Mouse (Mus musculus): Measurements from ENCODE around the gene Rps11.
"Not testable (repeated sequence)": the region's sequence is repeated elsewhere in the genome, so short reads cannot be mapped to it uniquely, and the experiment has no call there.

Rps11 gene

DNA sequence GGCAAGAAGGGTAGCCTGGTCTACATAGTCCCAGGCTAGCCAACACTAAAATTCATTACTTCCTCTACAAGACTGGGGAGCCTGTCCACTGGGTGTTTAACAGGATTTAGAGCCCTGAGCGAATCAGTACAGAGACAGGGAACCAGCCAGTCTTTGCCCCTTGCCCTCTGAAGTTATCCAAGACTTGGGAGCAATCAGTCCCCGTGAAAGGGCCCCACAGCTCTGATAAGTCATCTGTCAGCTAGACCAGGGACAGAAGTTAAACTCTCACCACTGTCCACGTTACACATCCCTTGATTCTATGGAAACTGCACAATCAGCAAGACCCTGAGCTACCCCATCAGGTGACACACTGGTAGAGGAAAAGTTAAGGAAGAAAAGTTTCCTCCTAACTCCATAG lies 11.7 kb downstream of the Rps11 start:
- in situ Hi-C loops (cut with MboI, MseI) = loop anchor here (10.0 kb wide), 1 partner anchor 728 kb away; the partner anchor contains the start of genes 1700008O03Rik and Syt3

- in situ Hi-C loops (cut with MboI, MseI) = loop anchor here (10.0 kb wide), 1 partner anchor 727 kb away; the partner anchor contains the start of genes 1700008O03Rik and Syt3
These were observed 12.3 kb downstream of the Rps11 start for GRCm38 (mm10) chr7:45111940-45112339.

DNA sequence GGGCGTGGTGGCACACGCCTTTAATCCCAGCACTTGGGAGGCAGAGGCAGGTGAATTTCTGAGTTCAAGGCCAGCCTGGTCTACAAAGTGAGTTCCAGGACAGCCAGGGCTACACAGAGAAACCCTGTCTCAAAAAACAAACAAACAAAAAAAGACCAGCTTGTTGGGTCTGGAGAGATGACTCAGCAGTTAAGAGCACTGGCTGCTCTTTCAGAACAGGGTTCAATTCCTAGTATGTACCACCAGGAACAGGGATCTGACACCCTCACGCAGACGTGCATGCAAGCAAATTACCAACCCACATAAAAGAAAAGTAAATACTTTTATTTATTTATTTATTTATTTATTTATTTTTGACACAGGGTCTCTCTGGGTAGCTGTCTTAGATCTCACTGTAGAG lies 14.2 kb downstream of the Rps11 start:
- in situ Hi-C loops (cut with MboI, MseI) = loop anchor here (10.0 kb wide), 1 partner anchor 725 kb away; the partner anchor contains the start of genes 1700008O03Rik and Syt3

DNA sequence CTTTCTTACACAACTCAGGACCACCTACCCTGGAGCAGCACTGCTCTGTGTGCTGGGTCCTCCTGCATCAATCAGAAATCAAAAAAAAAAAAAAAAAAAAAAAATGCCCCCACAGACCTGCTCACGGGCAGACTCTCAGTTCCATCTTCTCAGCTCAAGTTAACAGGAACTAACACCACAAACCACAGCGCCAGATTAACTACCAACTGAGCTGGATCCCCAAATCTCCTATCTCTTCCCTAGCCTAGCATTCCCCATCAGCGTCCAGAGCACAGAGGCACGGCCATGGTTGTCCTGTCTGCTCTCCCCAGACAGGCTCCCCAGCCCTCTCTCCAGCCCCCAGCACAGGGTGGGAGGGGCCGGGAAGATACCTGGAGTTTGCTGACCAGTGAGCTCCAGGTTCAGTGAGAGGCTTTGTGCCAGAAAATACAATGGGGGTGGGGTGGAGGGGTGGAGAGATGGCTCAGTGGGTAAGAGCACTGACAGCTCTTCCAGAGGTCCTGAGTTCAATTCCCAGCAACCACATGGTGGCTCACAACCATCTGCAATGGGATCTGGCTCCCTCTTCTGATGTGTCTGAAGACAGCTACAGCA lies 17.1 kb downstream of the Rps11 start:
- in situ Hi-C loops (cut with MboI, MseI) = no loop called here

GRCm38 (mm10) chr7:45106441-45106840 lies 17.8 kb downstream of the Rps11 start:
- in situ Hi-C loops (cut with MboI, MseI) = no loop called here

- in situ Hi-C loops (cut with MboI, MseI) = no loop called here
These were observed 18.7 kb downstream of the Rps11 start for GRCm38 (mm10) chr7:45105491-45105890.

- in situ Hi-C loops (cut with MboI, MseI) = no loop called here
These were observed 19.3 kb downstream of the Rps11 start for GRCm38 (mm10) chr7:45104941-45105340.

GRCm38 (mm10) chr7:45103652-45104180 lies 20.5 kb downstream of the Rps11 start, which contains the start of gene Fcgrt:
TSS of gene Fcgrt (minus strand) at chr7:45103851.
- in situ Hi-C loops (cut with MboI, MseI) = no loop called here

DNA sequence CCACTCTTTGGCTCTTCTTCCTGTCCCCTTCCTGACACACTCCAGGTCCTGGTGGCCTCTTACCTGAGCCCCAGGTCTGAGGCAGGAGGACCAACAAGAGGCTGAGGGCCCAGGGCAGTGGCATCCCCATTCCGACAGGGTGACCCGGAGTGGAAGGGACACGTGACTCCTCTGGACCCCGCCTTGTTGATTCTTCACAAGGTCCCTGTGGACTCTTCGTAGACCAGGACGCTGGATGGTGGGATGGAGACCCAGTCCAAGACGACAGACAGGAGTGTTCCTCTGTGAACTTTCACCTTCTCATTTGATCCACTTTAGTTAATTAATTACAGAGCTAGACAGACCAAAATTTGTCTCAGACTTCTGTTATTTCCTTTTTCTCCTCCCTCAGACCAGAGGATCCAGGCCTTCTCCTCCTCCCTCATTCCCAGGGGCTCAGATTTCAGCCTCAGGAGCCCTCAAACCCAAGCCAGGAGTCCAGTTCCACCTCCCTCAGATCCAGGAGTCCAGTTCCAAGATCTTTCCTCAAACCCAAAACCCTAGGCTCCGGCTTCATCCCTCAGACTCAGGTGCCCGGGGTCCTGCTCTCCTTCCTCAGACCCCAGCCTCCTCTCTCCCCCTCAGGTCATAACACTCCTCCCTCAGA lies 21.2 kb downstream of the Rps11 start:
- in situ Hi-C loops (cut with MboI, MseI) = no loop called here

- in situ Hi-C loops (cut with MboI, MseI) = no loop called here
These were observed 21.8 kb downstream of the Rps11 start for GRCm38 (mm10) chr7:45102441-45102840.

GRCm38 (mm10) chr7:45100046-45100445 lies 24.2 kb downstream of the Rps11 start:
- in situ Hi-C loops (cut with MboI, MseI) = no loop called here

GRCm38 (mm10) chr7:45098541-45099240 lies 25.5 kb downstream of the Rps11 start:
- in situ Hi-C loops (cut with MboI, MseI) = no loop called here

DNA sequence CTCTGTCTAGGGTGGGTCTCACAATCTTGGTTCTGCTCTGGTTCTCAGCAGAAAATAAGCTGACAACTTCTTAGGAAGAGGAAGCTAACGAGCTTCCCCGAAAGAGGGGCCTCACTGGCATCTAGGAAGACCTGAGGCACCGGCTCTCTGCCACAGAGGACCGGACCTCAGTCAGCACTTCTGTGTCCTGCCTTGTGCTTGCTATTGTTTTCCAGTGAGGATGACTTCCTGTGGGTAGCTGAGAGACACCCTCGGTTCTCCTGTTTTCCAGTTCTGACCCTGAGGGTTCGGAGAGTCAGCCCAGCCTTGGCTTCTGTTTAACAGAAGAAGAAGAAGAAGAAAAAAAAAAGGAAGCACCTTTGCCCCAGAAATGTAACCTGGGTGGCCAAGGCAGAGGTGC lies 26.8 kb downstream of the Rps11 start:
- in situ Hi-C loops (cut with MboI, MseI) = no loop called here

GRCm38 (mm10) chr7:45095965-45096364 lies 28.3 kb downstream of the Rps11 start:
- in situ Hi-C loops (cut with MboI, MseI) = not testable (repeated sequence)

- in situ Hi-C loops (cut with MboI, MseI) = no loop called here
These were observed 28.9 kb downstream of the Rps11 start for GRCm38 (mm10) chr7:45095367-45095766.

- in situ Hi-C loops (cut with MboI, MseI) = no loop called here
These were observed 30.1 kb downstream of the Rps11 start for GRCm38 (mm10) chr7:45094121-45094520.

DNA sequence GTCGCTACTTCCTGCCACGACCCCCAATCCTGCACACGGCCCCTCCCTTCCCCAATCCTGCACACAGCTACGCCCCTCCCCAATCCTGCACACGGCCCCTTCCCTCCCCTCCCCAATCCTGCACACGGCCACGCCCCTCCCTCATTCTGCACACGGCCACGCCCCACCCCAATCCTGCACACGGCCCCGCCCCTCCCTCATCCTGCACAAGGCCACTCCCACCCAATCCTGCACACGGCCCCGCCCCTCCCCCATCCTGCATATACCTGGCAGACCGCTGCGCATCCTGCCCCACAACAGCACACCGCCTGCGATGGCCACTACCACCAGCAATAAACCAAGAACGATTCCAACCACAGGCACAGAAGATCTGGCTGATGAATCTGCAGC lies 30.7 kb downstream of the Rps11 start:
- in situ Hi-C loops (cut with MboI, MseI) = no loop called here

DNA sequence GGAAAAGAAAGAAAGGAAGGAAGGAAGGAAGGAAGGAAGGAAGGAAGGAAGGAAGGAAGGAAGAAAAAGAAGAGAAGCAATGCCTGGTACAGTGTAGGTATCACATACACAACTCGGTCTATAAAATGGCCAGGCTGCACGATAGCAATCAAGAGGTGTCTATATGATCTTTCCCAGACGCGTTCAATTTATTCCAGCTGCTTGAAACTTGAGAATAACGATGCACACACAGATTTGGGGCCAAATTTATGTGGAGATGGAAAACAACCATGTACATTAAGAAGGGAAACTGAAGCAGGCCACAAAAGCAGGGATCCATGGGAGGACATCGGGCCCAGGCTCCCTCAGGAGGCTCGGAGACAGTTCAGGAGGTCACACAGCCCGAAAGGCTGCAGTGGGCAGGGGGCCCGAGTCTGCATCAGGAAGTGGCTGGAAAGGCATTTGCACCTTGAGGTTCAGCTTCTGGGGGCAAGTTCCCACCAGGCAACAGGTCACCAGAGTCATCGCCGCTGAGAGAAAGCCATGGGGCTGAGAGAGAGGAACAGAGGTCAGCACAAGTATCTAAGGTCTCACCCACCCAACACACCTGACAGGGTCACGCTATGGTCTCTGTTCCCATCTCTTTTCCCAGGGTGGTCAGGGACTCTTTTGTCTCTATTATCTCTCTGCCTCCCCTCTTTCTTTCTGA lies 31.3 kb downstream of the Rps11 start:
- in situ Hi-C loops (cut with MboI, MseI) = no loop called here

- in situ Hi-C loops (cut with MboI, MseI) = no loop called here
These were observed 32.2 kb downstream of the Rps11 start, which contains the start of gene Rcn3 for GRCm38 (mm10) chr7:45092048-45092447. TSS of gene Rcn3 (minus strand) at chr7:45092221.

DNA sequence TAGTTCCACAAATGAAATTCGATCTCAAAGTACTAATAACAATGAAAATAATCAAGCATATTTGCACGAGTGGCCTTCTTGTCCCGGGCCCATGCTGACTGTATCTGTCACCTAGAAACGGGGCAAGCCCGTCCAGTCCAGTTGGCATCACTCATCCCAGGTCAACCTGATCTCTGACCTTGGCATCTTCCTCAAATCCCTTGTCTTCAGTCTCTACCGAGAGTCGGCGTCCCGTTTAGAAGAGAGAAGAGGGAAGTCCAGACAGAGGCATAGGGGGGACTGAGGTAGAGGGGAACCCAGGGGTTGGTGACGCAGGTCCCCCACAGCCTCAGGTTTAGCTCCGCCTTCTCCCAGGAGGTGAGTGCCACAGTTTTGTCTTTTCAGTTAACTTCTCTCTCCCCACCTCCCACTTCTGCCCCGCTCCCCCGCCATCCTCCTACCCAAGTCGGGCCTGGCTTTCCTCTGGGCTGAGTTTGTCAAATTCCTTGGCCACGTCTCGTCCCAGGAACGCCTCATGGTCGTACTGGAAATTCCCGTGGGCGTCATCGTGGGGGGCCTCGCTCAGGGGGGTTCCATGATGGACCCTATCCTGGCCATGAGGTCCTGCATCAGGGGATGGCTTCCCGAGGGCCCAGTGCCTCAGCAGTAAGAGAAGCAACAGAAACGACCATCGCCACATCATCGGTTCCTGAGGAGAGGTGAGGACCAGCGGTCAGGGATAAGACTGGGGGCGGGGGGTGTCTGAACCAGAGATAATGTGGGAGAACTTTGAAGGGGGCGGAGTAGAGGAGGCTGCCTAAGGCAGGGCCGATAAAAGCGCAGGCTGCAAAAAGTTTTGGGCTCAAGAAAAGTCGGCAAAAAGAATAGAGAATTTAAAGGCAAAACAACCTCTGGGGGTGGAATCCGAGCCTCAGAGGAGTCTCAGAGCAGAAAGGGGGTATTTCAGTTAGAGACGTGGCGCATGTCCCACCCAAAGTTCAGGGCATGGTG lies 32.9 kb downstream of the Rps11 start:
- in situ Hi-C loops (cut with MboI, MseI) = no loop called here
